Mouse (Mus musculus) liver, postnatal 0 days (tissue): Measurements from ENCODE around the gene Mrgprd. TPM values are rescaled to one million over a fixed set of nuclear protein-coding genes. Genes with fewer than 3 reads are reported as not detected.

ENCODE experiments used
- ATAC-seq: fragments of 200-750 bp; cut with Nextera tagmentation; 2 replicates; pipeline ENCODE4 v1.8.0; 2017; ENCODE audit warnings: mild to moderate bottlenecking, moderate library complexity
- DNase-seq: peaks from one replicate; pipeline ENCODE4 v3.0.0-alpha.2; 2016
- H3K27ac ChIP-seq: fragments of 300-500 bp; sonication (generic); 2 replicates; pipeline ENCODE4 v1.5.1; 2014; ENCODE audit warnings: antibody characterized with exemption, moderate library complexity, mild to moderate bottlenecking, low read depth
- H3K27me3 ChIP-seq: fragments of 300-500 bp; sonication (generic); 2 replicates; pipeline ENCODE4 v1.6.1; 2014; ENCODE audit warnings: low read length, control low read depth, mixed read lengths; ENCODE audit not compliant: insufficient read depth
- H3K36me3 ChIP-seq: fragments of 300-500 bp; sonication (generic); replicated peaks from 2 replicates; pipeline ENCODE4 v1.6.1; 2014; ENCODE audit warnings: mild to moderate bottlenecking, control low read depth, low read length, moderate library complexity, mixed read lengths; ENCODE audit not compliant: insufficient read depth
- H3K4me1 ChIP-seq: fragments of 300-500 bp; sonication (generic); 2 replicates; pipeline ENCODE4 v1.6.1; 2014; ENCODE audit warnings: antibody characterized with exemption, mild to moderate bottlenecking, control low read depth; ENCODE audit not compliant: insufficient read depth
- H3K4me2 ChIP-seq: fragments of 300-500 bp; sonication (generic); 2 replicates; pipeline ENCODE4 v1.6.1; 2014; ENCODE audit warnings: low read depth, mild to moderate bottlenecking, low read length, moderate library complexity, mixed read lengths
- H3K4me3 ChIP-seq: fragments of 300-500 bp; sonication (generic); 2 replicates; pipeline ENCODE4 v1.5.1; 2014; ENCODE audit warnings: low read depth, low read length
- H3K9ac ChIP-seq: fragments of 300-500 bp; sonication (generic); replicated peaks from 2 replicates; pipeline ENCODE4 v1.6.1; 2014; ENCODE audit warnings: mild to moderate bottlenecking, moderate library complexity
- H3K9me3 ChIP-seq: fragments of 300-500 bp; sonication (generic); 2 replicates; pipeline ENCODE4 v1.6.1; 2016; ENCODE audit warnings: mild to moderate bottlenecking, control low read depth, low read length, mixed read lengths
- CTCF ChIP-seq: sonication (generic); IDR thresholded peaks from 2 replicates; pipeline ENCODE4 v1.5.1; 2016; ENCODE audit warnings: antibody characterized with exemption, low read depth
- EP300 ChIP-seq: IDR thresholded peaks from 2 replicates; pipeline ENCODE4 v1.6.1; 2016; ENCODE audit warnings: antibody characterized with exemption, low read depth, mild to moderate bottlenecking
- WGBS: fragments of 180-500 bp; shearing (Covaris S2); extraction: QIAGEN DNeasy Blood & Tissue Kit; methylation state at CpG from one replicate; pipeline ENCODE4 v1.1.7; 2014; ENCODE audit not compliant: insufficient replicate concordance; 5-methylcytosine and 5-hydroxymethylcytosine counted together
- polyA plus RNA-seq: library from polyadenylated mRNA; unstranded; fragments of >200 nt; fragmentation: Nextera tagmentation; extraction: Ambion mirVana; gene quantifications from 2 replicates; pipeline ENCODE4 v1.2.1, GENCODE M21; 2015

The Mrgprd gene
- polyA plus RNA-seq, 1 experiment from 2014 or later = not detected

- TF ChIP-seq EP300 = no peak
- TF ChIP-seq CTCF = no peak
- Histone ChIP-seq H3K9ac (no peak overlapping the region), H3K27me3 (no peaks in the 10 kb centered on the region), H3K9me3 (no peaks in the 10 kb centered on the region), H3K36me3 (no peaks in the 10 kb centered on the region), H3K4me3 (no peak overlapping the region), H3K27ac (no peak overlapping the region), H3K4me2 (no peak overlapping the region), H3K4me1 (no peaks in the 10 kb centered on the region)
- ATAC-seq (peak; percentile 55), DNase-seq (no peak)
- whole genome bisulfite sequencing = 32% methylated on average over 2 of the region's 2 CpGs
Measured at GRCm38 (mm10) chr7:145325697-145326096, 11.1 kb downstream of the Mrgprd start.

GRCm38 (mm10) chr7:145329982-145330381 lies 15.3 kb downstream of the Mrgprd start:
- Histone ChIP-seq H3K27ac (no peak overlapping the region), H3K4me3 (no peak overlapping the region), H3K4me1 (no peaks in the 10 kb centered on the region), H3K36me3 (no peaks in the 10 kb centered on the region), H3K9me3 (no peaks in the 10 kb centered on the region), H3K9ac (no peak overlapping the region), H3K27me3 (no peaks in the 10 kb centered on the region), H3K4me2 (no peak overlapping the region)
- ATAC-seq (no peak), DNase-seq (no peak)
- WGBS = 75% methylated on average over 2 of the region's 2 CpGs
- TF ChIP-seq EP300 (no peak), CTCF (no peak)

GRCm38 (mm10) chr7:145330641-145331040 lies 16.0 kb downstream of the Mrgprd start:
- Histone ChIP-seq H3K4me3 (no peak overlapping the region), H3K36me3 (no peaks in the 10 kb centered on the region), H3K9ac (no peak overlapping the region), H3K4me1 (no peaks in the 10 kb centered on the region), H3K27me3 (no peaks in the 10 kb centered on the region), H3K27ac (no peak overlapping the region), H3K4me2 (no peak overlapping the region), H3K9me3 (no peaks in the 10 kb centered on the region)
- ATAC-seq (no peak), DNase-seq (no peak)
- 68% methylated on average over 2 of the region's 2 CpGs for WGBS
- TF ChIP-seq CTCF = no peak

- H3K9ac ChIP-seq = no peak overlapping the region
- no peaks in the 10 kb centered on the region for H3K4me1 ChIP-seq
- no peak overlapping the region for H3K4me3 ChIP-seq
- WGBS = 70% methylated on average over 1 of the region's 1 CpGs
- H3K9me3 ChIP-seq = no peaks in the 10 kb centered on the region
- ATAC-seq (no peak), DNase-seq (no peak)
- no peak overlapping the region for H3K4me2 ChIP-seq
- H3K27ac ChIP-seq = no peak overlapping the region
- no peaks in the 10 kb centered on the region for H3K36me3 ChIP-seq
- TF ChIP-seq CTCF (no peak), EP300 (no peak)
- H3K27me3 ChIP-seq = no peaks in the 10 kb centered on the region
Measured at GRCm38 (mm10) chr7:145332376-145333041, 17.9 kb downstream of the Mrgprd start.

- Histone ChIP-seq H3K27ac (no peak overlapping the region), H3K27me3 (no peaks in the 10 kb centered on the region), H3K36me3 (no peaks in the 10 kb centered on the region), H3K4me3 (no peak overlapping the region), H3K4me2 (no peak overlapping the region), H3K9ac (no peak overlapping the region), H3K9me3 (no peaks in the 10 kb centered on the region), H3K4me1 (no peaks in the 10 kb centered on the region)
- DNase-seq (no peak), ATAC-seq (no peak)
- no peak for TF ChIP-seq CTCF
- no peak for TF ChIP-seq EP300
- WGBS = 74% methylated on average over 6 of the region's 6 CpGs
Measured at GRCm38 (mm10) chr7:145333936-145334335, 19.3 kb downstream of the Mrgprd start.

- Histone ChIP-seq H3K4me2 (no peak overlapping the region), H3K27me3 (no peaks in the 10 kb centered on the region), H3K36me3 (no peaks in the 10 kb centered on the region), H3K4me1 (no peaks in the 10 kb centered on the region), H3K27ac (no peak overlapping the region), H3K4me3 (no peak overlapping the region), H3K9me3 (no peaks in the 10 kb centered on the region), H3K9ac (no peak overlapping the region)
- ATAC-seq = no peak
- no peak for DNase-seq
- no peak for TF ChIP-seq CTCF
- TF ChIP-seq EP300 = no peak
- WGBS = 53% methylated on average over 3 of the region's 4 CpGs
Measured at GRCm38 (mm10) chr7:145334428-145335027, 19.9 kb downstream of the Mrgprd start.

GRCm38 (mm10) chr7:145335199-145335598 lies 20.6 kb downstream of the Mrgprd start:
- no peaks in the 10 kb centered on the region for H3K9me3 ChIP-seq
- DNase-seq (no peak), ATAC-seq (no peak)
- no peaks in the 10 kb centered on the region for H3K36me3 ChIP-seq
- no peak overlapping the region for H3K27ac ChIP-seq
- H3K4me3 ChIP-seq = no peak overlapping the region
- H3K4me1 ChIP-seq = no peaks in the 10 kb centered on the region
- TF ChIP-seq EP300 (no peak), CTCF (no peak)
- H3K4me2 ChIP-seq = no peak overlapping the region
- no peaks in the 10 kb centered on the region for H3K27me3 ChIP-seq
- H3K9ac ChIP-seq = no peak overlapping the region
